Mouse (Mus musculus) ES-E14 (cell line): ENCODE measurements around the gene Dclk1.

Source experiments
- CHD2 ChIP-seq: IDR thresholded peaks from 2 replicates; pipeline ENCODE4 v1.6.1; 2014; ENCODE audit warnings: mild to moderate bottlenecking, low read depth, low read length, inconsistent platforms
- HCFC1 ChIP-seq: IDR thresholded peaks from 2 replicates; pipeline ENCODE4 v1.6.1; 2012; ENCODE audit warnings: low read length, inconsistent platforms, borderline replicate concordance; ENCODE audit not compliant: insufficient read depth
- MAFK ChIP-seq: IDR thresholded peaks from 2 replicates; pipeline ENCODE4 v1.6.1; 2014; ENCODE audit warnings: mild to moderate bottlenecking, low read depth, low read length, inconsistent platforms; ENCODE audit not compliant: insufficient read depth
- ZC3H11A ChIP-seq: IDR thresholded peaks from 2 replicates; pipeline ENCODE4 v1.6.1; 2012; ENCODE audit warnings: low read depth, mild to moderate bottlenecking, inconsistent platforms, low read length, borderline replicate concordance

DNA sequence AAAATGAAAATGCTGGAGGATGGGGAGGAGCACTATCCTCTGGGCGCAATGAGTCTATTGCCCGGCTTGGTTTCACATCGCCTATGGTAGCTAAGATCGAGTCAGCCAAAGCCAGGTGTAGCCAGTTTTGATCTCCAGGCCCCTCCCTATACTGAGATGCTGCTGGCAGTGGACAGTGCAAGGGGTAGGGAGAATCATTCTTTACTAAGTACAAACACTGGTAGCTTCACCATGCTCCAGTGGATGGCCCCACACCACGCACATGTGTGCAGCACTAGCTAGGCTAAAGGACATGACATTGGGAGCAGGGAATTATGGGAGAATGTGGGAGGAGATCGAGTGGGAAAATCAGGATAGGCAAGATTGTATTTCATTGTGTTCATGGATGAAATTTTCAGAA is 176.7 kb downstream of the Dclk1 start:
- TF ChIP-seq HCFC1: no peak
- TF ChIP-seq CHD2: no peak
- TF ChIP-seq MAFK: no peak
- no peak for TF ChIP-seq ZC3H11A
